Mouse (Mus musculus) small intestine, adult 10 weeks (tissue): ENCODE results near the gene Fam72a. TPM values are rescaled to one million over a fixed set of nuclear protein-coding genes. Genes with fewer than 3 reads are reported as not detected.

Source experiments
- polyA plus RNA-seq: library from polyadenylated mRNA; stranded (reverse); fragments of 350-450 nt; fragmentation: Illumina TruSeq; extraction: RNeasy Lipid Tissue Mini Kit (QIAGEN cat#74804); gene quantifications from one replicate; pipeline ENCODE4 v1.2.3, GENCODE M21; 2014; ENCODE audit warnings: low replicate concordance

Fam72a gene
- polyA plus RNA-seq = 1.9 TPM

DNA sequence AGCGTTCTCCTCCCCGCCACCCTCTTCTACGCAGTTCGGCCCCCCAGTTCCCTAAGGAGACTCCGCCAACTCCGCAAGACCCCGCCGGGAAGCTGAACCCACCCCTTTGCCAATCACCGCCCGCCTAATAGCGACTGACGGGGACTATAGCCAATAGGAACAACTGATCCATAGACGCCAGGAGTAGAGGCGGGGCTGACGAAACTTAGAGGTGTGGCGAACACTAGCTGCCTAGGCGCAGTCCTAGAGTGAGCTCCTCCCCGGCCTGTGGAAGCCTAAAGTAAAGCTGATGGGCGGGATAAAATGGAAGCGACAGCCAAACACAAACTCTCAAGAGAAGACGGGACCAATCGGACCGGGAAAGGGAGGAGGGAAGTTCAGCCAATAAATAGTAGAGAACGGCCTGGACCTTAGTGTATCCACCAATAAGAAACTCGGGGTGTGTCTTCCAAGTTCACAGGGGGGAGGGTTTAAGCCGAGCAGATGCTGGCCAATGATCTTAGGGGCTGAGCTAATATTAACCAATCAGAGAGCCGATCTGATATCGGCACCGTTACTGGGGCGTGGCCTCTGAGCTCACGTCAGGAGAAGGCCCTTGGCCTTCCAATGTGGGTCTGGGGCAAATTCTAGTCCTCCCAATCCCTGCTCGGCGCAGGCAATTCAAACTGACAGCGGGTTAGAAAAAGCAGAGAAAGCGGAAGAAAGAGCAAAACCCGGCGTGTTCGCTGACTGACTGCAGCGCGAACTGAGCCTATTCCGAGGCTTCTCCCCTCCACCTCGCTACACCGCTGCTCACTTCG lies at the start of gene Fam72a, which contains the start of gene Srgap2:
TSS of gene Fam72a (plus strand) at position 623 of the 800 bp plus-strand sequence.
TSS of gene Srgap2 (minus strand) at position 72 of the 800 bp plus-strand sequence.

Other genes starting within 250 kb of the Fam72a start
- 22.3 TPM for gene Ikbke, start 248.3 kb upstream of the Fam72a start, polyA plus RNA-seq
- 4.3 TPM for gene Srgap2, start 551 bp upstream of the Fam72a start, polyA plus RNA-seq
- gene Avpr1b, start 71.3 kb downstream of the Fam72a start, polyA plus RNA-seq = 0.11 TPM
- 1.7 TPM for gene Ctse, start 110.4 kb downstream of the Fam72a start, polyA plus RNA-seq
- gene Rab7b, start 160.8 kb downstream of the Fam72a start, polyA plus RNA-seq = 2.6 TPM
- not detected for gene Slc26a9, start 216.1 kb downstream of the Fam72a start, polyA plus RNA-seq